Mouse (Mus musculus): ENCODE measurements around the gene Strn3. TPM values are rescaled to one million over a fixed set of nuclear protein-coding genes. Genes with fewer than 3 reads are reported as not detected.

The Strn3 gene
- polyA plus RNA-seq (2015; fragmentation: Nextera tagmentation; extraction: Ambion mirVana), result 47.5 and 50.0 TPM in 2 replicates

DNA sequence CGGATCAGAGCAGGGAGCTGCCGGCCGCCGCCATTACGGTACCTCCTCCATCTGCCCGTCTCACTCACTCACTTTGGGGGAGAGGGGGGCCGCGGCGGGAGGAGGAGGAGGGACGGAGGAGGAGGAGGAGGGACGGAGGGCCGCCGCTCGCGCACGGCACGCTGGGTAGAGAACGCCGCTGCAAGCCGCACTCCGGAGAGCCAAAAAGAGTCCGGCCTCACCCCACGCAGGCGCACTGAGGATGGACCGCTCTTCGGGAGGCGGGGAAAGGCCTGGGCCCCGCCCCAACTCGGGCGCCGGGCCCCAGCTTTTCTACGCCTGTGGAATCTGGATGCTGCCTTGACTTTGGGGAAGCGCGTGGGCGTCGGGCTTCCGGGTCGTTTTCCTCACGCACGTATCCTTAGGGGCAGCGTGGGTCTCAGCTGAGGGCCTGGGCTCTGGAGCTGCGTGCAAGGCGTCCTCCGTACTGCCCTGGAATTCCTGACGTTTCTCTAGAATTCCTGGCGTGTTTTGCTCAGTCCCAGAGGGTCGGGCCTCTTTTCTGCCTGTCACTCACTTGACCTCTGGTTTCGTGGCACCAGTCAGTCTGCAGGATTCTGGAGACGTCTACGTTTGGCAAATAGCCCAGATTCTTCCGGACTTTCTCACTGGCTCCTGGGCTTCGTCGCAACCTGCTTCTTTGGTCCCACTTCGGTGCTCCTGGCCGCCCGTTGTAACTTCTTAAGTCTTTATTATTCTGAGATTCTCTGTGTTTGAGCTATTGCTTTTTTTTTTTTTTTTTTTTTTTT, at the start of gene Strn3:
Gene Strn3 (minus strand): TSS at position 53 of the 788 bp plus-strand sequence.
- under 1% methylated on average over 40 of the region's 56 CpGs for WGBS
- Histone ChIP-seq H3K4me2 (peak within 1 kb of the TSS; percentile 72), H3K27me3 (no peaks in the 10 kb centered on the region)

DNA sequence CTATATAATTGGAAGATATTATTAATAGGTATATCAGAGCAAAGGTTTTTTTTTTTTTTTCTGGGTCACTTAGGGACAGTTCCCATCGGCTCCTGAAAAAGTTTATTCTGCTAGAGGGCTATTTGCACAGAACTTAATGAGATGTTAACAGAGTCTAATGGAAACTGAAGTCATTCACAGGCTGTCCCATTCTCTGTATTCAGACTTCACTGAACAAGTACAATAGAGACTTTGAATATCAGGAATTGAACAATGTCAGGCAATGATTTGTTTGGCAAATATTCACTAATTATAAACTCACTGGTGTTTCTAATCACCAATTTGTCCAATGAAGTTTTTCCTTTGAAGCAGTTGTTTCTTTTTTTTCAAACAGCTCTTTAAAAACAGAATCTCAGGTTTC, 45.1 kb upstream of the Strn3 start:
- H3K27ac ChIP-seq, result no peak overlapping the region
- 3% methylated on average over 1 of the region's 1 CpGs for WGBS
- peaks cover 21% of the 10 kb centered on the region for H3K27me3 ChIP-seq
- no peak overlapping the region for H3K4me2 ChIP-seq
- H3K9ac ChIP-seq, result no peak overlapping the region
- ATAC-seq, result peak; percentile 76; the same call in 1 of the 2 replicates
- no peaks in the 10 kb centered on the region for H3K9me3 ChIP-seq (replicated peaks)
- 0 out of 2 replicates have a peak, but pooled peaks cover 9% of the 10 kb centered on the region for H3K4me1 ChIP-seq
- no peak overlapping the region for H3K4me3 ChIP-seq
- peaks cover 8% of the 10 kb centered on the region for H3K36me3 ChIP-seq (ENCODE audit: poor library complexity, severe bottlenecking)

More for the DNA sequence above, at the start of gene Strn3:
- H3K4me1 ChIP-seq, result peaks cover 26% of the 10 kb centered on the region
- peak within 1 kb of the TSS; percentile 100 for H3K27ac ChIP-seq
- H3K9ac ChIP-seq, result peak within 1 kb of the TSS; percentile 99
- ATAC-seq, result peak; percentile 97
- no peaks in the 10 kb centered on the region for H3K9me3 ChIP-seq (replicated peaks)
- peak within 1 kb of the TSS; percentile 97 for H3K4me3 ChIP-seq
- H3K36me3 ChIP-seq (ENCODE audit: poor library complexity, severe bottlenecking), result no peaks in the 10 kb centered on the region

DNA sequence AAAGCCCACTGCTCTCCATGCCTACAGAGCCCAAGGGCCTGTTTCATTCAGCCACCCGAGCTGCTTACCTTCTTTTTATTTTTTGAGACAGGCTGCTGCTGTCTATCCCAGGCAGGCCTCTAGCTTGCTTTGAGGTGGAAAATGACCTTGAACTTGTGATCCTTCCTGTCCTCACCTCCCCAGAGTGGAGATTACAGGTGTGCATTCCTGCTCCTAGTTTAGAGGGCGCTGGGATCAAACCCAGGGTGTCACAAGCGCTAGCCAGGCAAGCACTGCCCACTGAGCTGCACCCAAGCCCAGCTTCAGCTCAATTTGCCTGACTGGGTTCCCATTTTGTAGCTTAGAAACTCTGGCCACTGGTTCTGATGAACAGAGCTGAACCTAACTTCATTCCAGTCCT, 44.7 kb upstream of the Strn3 start:
- H3K27ac ChIP-seq, result no peak overlapping the region

GRCm38 (mm10) chr12:51735840-51736271, 44.2 kb upstream of the Strn3 start:
- 42% methylated on average over 7 of the region's 7 CpGs for WGBS
- Histone ChIP-seq H3K4me1 (0 out of 2 replicates have a peak, but pooled peaks cover 9% of the 10 kb centered on the region), H3K27me3 (peaks cover 21% of the 10 kb centered on the region), H3K9ac (no peak overlapping the region), H3K9me3 (replicated peaks) (no peaks in the 10 kb centered on the region), H3K36me3 (ENCODE audit: poor library complexity, severe bottlenecking) (peaks cover 6% of the 10 kb centered on the region; the same call in 1 of the 2 replicates), H3K27ac (no peak overlapping the region), H3K4me3 (no peak overlapping the region), H3K4me2 (no peak overlapping the region)
- ATAC-seq, result no peak

More for the DNA sequence above, 44.7 kb upstream of the Strn3 start:
- Histone ChIP-seq H3K4me2 (no peak overlapping the region), H3K27me3 (peaks cover 21% of the 10 kb centered on the region), H3K9me3 (replicated peaks) (no peaks in the 10 kb centered on the region), H3K9ac (no peak overlapping the region), H3K4me3 (no peak overlapping the region), H3K36me3 (ENCODE audit: poor library complexity, severe bottlenecking) (peaks cover 4% of the 10 kb centered on the region; the same call in 1 of the 2 replicates), H3K4me1 (0 out of 2 replicates have a peak, but pooled peaks cover 9% of the 10 kb centered on the region)
- no peak for ATAC-seq
- WGBS, result 42% methylated on average over 3 of the region's 3 CpGs

DNA sequence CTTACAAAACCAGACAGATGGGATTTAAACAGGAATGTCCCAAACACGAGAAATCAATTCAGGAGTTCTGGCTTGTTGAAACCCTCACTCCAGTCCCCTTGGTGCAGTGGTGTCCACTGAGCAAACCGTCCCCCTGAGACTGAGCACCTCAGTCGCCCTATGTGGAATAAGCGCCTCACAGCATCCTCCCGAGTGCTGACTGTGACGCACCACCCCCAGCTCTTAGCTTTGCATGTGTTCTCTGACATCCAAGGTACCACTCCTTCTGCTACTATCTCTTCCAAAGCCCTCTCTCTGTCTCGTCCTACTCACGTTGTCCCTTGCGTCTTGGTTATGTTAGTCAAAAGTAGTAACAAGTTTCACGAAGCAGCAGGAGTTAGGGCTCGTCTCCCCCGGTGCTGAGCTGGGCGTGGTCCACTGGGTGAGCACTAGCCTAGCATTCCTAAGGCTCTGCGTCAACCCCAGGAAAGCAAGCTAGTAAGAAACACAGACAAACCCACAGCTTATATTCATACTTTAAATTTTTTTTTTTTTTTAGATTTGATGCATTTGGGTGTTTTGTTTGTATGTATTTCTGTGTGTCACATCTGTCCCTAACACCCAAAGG, 43.0 kb upstream of the Strn3 start:
- no peak overlapping the region for H3K4me2 ChIP-seq
- 0 out of 2 replicates have a peak, but pooled peaks cover 9% of the 10 kb centered on the region for H3K4me1 ChIP-seq
- H3K36me3 ChIP-seq (ENCODE audit: poor library complexity, severe bottlenecking), result peaks cover 7% of the 10 kb centered on the region; the same call in 1 of the 2 replicates
- H3K4me3 ChIP-seq, result no peak overlapping the region
- no peak overlapping the region for H3K9ac ChIP-seq
- H3K27ac ChIP-seq, result no peak overlapping the region
- 89% methylated on average over 14 of the region's 14 CpGs for WGBS
- peaks cover 21% of the 10 kb centered on the region for H3K27me3 ChIP-seq
- H3K9me3 ChIP-seq (replicated peaks), result no peaks in the 10 kb centered on the region
- ATAC-seq, result no peak

DNA sequence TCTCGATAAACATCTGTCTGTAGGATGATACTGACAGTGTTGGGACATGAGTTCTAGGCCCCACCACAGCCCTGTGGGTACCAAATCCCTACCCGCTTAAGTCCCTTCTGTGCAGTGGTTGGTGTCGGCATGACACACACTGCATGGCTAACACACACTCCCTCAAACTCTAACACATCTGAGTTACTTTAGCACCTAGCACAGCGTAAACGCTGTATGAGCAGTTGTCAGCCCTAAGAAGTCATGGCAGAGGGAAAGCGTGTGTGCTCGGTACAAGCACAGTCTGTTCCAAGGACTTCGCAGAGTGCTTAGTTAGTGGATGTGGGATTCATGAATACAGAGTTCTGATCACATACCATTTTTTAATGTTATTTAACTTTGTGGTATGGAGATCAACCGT, 38.1 kb upstream of the Strn3 start:
- Histone ChIP-seq H3K4me3 (no peak overlapping the region), H3K9ac (no peak overlapping the region), H3K36me3 (ENCODE audit: poor library complexity, severe bottlenecking) (peaks cover 11% of the 10 kb centered on the region; the same call in 1 of the 2 replicates), H3K27ac (no peak overlapping the region), H3K9me3 (replicated peaks) (no peaks in the 10 kb centered on the region), H3K27me3 (peaks cover 10% of the 10 kb centered on the region), H3K4me2 (no peak overlapping the region), H3K4me1 (no peaks in the 10 kb centered on the region)
- 95% methylated on average over 9 of the region's 9 CpGs for WGBS
- no peak for ATAC-seq

DNA sequence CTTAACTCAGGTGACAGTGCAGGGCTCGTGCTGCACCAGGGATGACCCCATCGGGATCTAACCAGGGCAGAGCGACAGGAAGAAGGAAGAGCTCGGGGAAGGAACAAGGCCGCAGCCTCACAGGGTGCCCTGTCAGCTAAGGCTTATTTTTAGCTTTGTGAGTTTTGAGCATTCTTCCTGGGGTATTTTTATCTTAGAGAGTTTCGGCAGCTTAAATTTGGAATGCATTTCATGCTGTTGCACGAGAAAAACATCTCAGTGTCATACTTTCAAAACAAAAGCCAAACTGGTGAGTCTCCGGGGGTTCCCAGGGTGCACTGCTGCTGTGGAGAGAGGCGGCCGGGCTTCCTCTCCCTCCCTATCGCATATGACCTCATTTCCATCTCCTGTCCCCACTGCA, 37.4 kb upstream of the Strn3 start:
- Histone ChIP-seq H3K27ac (no peak overlapping the region), H3K9ac (no peak overlapping the region), H3K27me3 (peaks cover 2% of the 10 kb centered on the region; the same call in 1 of the 2 replicates), H3K4me2 (no peak overlapping the region), H3K4me3 (no peak overlapping the region), H3K9me3 (replicated peaks) (no peaks in the 10 kb centered on the region), H3K4me1 (no peaks in the 10 kb centered on the region), H3K36me3 (ENCODE audit: poor library complexity, severe bottlenecking) (peaks cover 14% of the 10 kb centered on the region)
- ATAC-seq, result no peak
- 81% methylated on average over 11 of the region's 11 CpGs for WGBS

DNA sequence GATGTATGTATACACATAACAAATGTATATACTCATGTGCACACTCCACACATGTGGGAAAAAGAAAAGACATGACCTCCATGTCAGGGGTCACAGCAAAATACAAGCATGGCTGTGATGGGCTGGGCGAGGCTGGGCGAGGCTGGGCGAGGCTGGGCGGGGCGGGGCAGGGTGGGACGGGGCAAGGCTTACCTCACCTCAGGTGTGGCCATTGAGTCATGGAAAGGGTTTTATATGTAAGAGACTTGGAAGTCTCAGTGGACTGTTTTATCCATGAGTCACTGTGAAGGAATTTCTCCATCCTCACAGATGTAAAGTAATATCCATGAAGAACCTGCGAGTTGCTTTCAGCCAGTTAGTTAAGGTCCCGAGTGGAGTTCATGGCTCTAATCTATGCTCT, 30.1 kb upstream of the Strn3 start:
- 97% methylated on average over 8 of the region's 8 CpGs for WGBS
- Histone ChIP-seq H3K4me3 (no peak overlapping the region), H3K27me3 (no peaks in the 10 kb centered on the region), H3K36me3 (ENCODE audit: poor library complexity, severe bottlenecking) (peaks cover 18% of the 10 kb centered on the region), H3K9ac (no peak overlapping the region), H3K4me1 (0 out of 2 replicates have a peak, but pooled peaks cover 6% of the 10 kb centered on the region), H3K9me3 (replicated peaks) (no peaks in the 10 kb centered on the region), H3K4me2 (no peak overlapping the region), H3K27ac (no peak overlapping the region)
- no peak for ATAC-seq

DNA sequence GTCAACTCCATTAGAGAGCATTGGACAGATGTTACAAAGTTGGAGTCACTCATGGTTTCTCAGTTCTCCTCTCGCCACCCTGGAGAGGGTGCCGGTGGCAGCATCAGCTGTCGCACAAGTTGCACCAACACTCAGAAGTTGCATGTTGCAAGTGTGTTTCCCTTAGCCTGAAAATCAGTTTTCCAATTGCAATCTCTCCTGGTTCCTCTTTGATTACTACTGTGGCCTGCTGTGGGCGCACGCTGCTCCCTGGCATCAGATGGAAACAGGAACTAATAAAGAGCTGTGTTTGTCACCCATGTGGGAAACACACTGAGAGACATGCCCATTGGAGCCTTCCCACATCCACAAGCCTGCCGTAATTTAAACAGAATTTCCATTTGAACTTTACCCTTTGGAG, 26.9 kb upstream of the Strn3 start:
- H3K9me3 ChIP-seq (replicated peaks), result no peaks in the 10 kb centered on the region
- H3K4me3 ChIP-seq, result no peak overlapping the region
- H3K4me2 ChIP-seq, result no peak overlapping the region
- no peak for ATAC-seq
- H3K9ac ChIP-seq, result no peak overlapping the region
- H3K36me3 ChIP-seq (ENCODE audit: poor library complexity, severe bottlenecking), result peaks cover 7% of the 10 kb centered on the region; the same call in 1 of the 2 replicates
- 0 out of 2 replicates have a peak, but pooled peaks cover 6% of the 10 kb centered on the region for H3K4me1 ChIP-seq
- 97% methylated on average over 6 of the region's 6 CpGs for WGBS
- no peaks in the 10 kb centered on the region for H3K27me3 ChIP-seq
- no peak overlapping the region for H3K27ac ChIP-seq

DNA sequence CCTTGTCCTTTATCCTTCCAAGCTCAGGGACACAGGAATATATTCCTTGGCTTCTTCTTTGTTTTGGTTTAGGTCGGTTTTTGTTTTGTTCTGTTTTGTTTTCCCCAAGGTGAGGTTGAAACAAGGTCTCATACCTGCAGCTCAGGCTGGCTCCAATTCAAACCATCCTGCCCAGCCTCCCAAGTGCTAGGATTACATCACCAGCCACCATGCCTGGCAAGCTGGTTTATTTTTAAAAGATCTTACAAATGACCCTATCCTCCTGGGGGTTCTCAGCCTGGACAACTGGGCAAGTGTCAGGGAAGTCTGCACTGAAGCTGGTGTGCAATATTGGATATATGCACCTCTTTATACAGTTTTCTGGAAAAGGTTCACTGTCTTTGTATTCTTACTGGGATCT, 21.0 kb upstream of the Strn3 start:
- 85% methylated on average over 1 of the region's 1 CpGs for WGBS
- Histone ChIP-seq H3K4me2 (no peak overlapping the region), H3K27ac (no peak overlapping the region), H3K4me3 (no peak overlapping the region), H3K4me1 (no peaks in the 10 kb centered on the region), H3K9me3 (replicated peaks) (no peaks in the 10 kb centered on the region), H3K36me3 (ENCODE audit: poor library complexity, severe bottlenecking) (no peaks in the 10 kb centered on the region; the same call in 1 of the 2 replicates), H3K27me3 (no peaks in the 10 kb centered on the region), H3K9ac (no peak overlapping the region)
- ATAC-seq, result no peak

DNA sequence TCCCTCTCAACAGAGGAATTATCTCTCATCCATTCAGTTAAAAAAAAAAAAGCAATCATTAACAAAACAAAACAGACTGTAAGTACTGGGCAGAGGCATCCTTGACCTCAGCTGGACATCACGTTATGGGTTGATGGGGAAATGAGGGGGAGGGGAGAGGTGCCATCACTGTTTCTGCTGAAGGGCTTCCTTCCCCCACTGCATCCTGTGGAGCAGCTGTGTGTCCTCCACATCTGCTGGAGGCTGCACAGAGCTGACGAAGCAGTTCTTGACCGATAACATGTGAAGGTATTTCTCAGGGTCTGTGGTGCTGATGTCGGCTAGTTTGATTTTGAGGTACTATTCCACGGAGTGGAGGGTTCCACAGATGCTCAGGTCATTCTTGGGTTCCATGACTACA, 18.5 kb upstream of the Strn3 start:
- H3K36me3 ChIP-seq (ENCODE audit: poor library complexity, severe bottlenecking), result no peaks in the 10 kb centered on the region
- no peak for ATAC-seq
- no peaks in the 10 kb centered on the region for H3K9me3 ChIP-seq (replicated peaks)
- H3K27me3 ChIP-seq, result no peaks in the 10 kb centered on the region
- no peak overlapping the region for H3K4me3 ChIP-seq
- H3K9ac ChIP-seq, result no peak overlapping the region
- no peak overlapping the region for H3K27ac ChIP-seq
- WGBS, result 86% methylated on average over 5 of the region's 5 CpGs
- no peak overlapping the region for H3K4me2 ChIP-seq
- H3K4me1 ChIP-seq, result no peaks in the 10 kb centered on the region

GRCm38 (mm10) chr12:51709741-51710140, 18.0 kb upstream of the Strn3 start:
- Histone ChIP-seq H3K4me2 (no peak overlapping the region), H3K9me3 (replicated peaks) (no peaks in the 10 kb centered on the region), H3K27me3 (no peaks in the 10 kb centered on the region), H3K36me3 (ENCODE audit: poor library complexity, severe bottlenecking) (no peaks in the 10 kb centered on the region), H3K9ac (no peak overlapping the region), H3K4me1 (no peaks in the 10 kb centered on the region), H3K27ac (no peak overlapping the region), H3K4me3 (no peak overlapping the region)
- 66% methylated on average over 3 of the region's 3 CpGs for WGBS
- no peak for ATAC-seq

Measured in forebrain, embryonic 13.5 days (tissue).